Mouse (Mus musculus): ENCODE measurements at regions not wholly inside any gene's neighbourhood (a gene's known extent, or its start where the extent isn't known, plus 50 kb on each side); places are given as distances from the start of the nearest gene placed in this dataset.

DNA sequence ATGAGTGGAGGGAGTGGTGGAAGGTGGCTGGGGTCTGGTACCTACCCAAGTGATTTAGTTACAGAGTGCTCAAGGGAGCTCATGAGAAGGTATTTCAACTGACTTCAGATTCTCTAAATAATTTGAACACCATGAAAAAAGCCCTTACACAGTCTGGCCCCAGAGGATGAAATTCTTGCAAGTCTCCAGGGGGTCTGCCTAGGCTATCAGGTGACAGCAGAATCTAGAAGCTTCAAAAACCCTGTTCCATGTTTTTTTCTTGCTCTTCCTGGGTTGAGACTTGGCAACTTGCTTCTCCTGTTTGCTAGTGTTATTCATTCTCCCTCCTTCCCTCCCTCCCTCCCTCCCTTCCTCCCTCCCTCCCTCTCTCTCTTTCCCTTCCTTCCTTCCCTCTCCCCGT lies 438.4 kb upstream of the Ubash3b start:
- H3K4me3 ChIP-seq (replicated peaks) = no peak overlapping the region
- no peaks in the 10 kb centered on the region for H3K36me3 ChIP-seq (ENCODE audit: control insufficient read depth)
- H3K27me3 ChIP-seq (ENCODE audit: control insufficient read depth) = no peaks in the 10 kb centered on the region
- no peaks in the 10 kb centered on the region for H3K9me3 ChIP-seq (ENCODE audit: control insufficient read depth, low read length)
- H3K4me1 ChIP-seq (ENCODE audit: control insufficient read depth) = no peaks in the 10 kb centered on the region
- TF ChIP-seq GATA1 (IDR thresholded peaks at IDR 0.05; ENCODE audit: low read length) (no peak), TAL1 (IDR thresholded peaks at IDR 0.05; ENCODE audit: low read length) (no peak)

DNA sequence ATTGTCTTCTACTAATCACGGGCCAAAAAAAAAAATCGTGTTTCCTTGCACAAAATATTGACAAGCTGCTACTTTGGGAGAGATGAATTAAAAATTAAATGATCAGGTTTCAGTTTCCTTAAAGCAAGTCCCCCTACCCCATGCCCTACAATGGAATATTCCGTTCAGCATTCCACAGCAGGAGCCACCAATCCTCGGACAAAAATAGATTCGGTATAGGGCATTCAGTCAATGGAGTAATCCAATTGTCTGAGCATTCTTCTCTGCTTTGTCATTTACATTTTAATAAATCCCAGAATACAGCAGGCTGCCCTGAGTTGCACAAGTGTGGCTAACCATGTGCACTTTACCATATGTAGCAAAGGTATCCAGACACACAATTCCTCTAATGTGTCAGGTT lies 434.3 kb upstream of the Ubash3b start:
- TF ChIP-seq GATA1 (IDR thresholded peaks at IDR 0.05; ENCODE audit: low read length) = no peak
- TF ChIP-seq TAL1 (IDR thresholded peaks at IDR 0.05; ENCODE audit: low read length) = no peak
- no peaks in the 10 kb centered on the region for H3K9me3 ChIP-seq (ENCODE audit: control insufficient read depth, low read length)
- H3K36me3 ChIP-seq (ENCODE audit: control insufficient read depth) = no peaks in the 10 kb centered on the region
- no peak overlapping the region for H3K4me3 ChIP-seq (replicated peaks)
- no peaks in the 10 kb centered on the region for H3K4me1 ChIP-seq (ENCODE audit: control insufficient read depth)
- H3K27me3 ChIP-seq (ENCODE audit: control insufficient read depth) = no peaks in the 10 kb centered on the region

- H3K4me3 ChIP-seq (replicated peaks) = no peak overlapping the region
- no peaks in the 10 kb centered on the region for H3K4me1 ChIP-seq (ENCODE audit: control insufficient read depth)
- no peaks in the 10 kb centered on the region for H3K36me3 ChIP-seq (ENCODE audit: control insufficient read depth)
- no peaks in the 10 kb centered on the region for H3K9me3 ChIP-seq (ENCODE audit: control insufficient read depth, low read length)
- TF ChIP-seq TAL1 (IDR thresholded peaks at IDR 0.05; ENCODE audit: low read length) = no peak
- TF ChIP-seq GATA1 (IDR thresholded peaks at IDR 0.05; ENCODE audit: low read length) = no peak
- no peaks in the 10 kb centered on the region for H3K27me3 ChIP-seq (ENCODE audit: control insufficient read depth)
Observed at GRCm38 (mm10) chr9:41593998-41594397, 432.5 kb upstream of the Ubash3b start.

DNA sequence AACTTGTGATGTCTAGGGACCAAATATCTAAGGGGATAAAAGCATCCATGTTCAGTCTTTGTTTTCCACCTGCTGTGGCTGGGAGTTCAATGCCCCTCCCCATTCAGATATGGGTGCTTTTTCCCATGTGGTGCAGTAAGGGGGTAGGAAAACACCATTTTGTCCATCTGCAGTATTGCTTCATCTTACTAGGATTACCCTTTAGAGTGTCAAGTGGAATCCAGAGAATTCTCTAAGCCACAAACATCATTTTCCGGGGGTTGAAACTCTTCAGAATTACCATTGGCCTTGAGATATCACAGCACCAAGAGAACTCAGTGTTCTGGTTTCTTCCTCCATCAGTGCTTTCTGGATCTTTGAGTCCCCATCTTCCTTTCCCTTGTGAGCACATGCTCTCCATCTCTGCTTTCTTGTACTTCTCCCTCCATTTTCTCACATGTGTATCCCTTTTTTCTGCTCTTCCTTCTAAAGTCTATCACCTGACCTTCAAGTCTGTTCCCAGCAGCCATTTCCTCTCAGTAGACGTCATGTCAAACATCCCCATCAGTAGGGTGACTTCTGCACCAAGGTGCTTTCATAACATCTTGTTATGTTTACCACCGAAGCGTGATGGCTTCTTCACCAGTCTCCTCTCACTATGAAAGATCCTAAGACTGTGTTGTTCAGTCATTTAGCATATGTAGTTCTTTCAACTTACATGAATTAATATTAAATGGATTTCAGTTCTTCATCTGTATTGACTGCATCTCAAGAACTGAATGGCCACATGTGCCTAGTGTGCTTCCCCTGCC lies 431.6 kb upstream of the Ubash3b start:
- H3K27me3 ChIP-seq (ENCODE audit: control insufficient read depth) = no peaks in the 10 kb centered on the region
- no peak overlapping the region for H3K4me3 ChIP-seq (replicated peaks)
- TF ChIP-seq GATA1 (IDR thresholded peaks at IDR 0.05; ENCODE audit: low read length) = no peak
- no peak for TF ChIP-seq TAL1 (IDR thresholded peaks at IDR 0.05; ENCODE audit: low read length)
- H3K4me1 ChIP-seq (ENCODE audit: control insufficient read depth) = no peaks in the 10 kb centered on the region
- H3K9me3 ChIP-seq (ENCODE audit: control insufficient read depth, low read length) = no peaks in the 10 kb centered on the region
- no peaks in the 10 kb centered on the region for H3K36me3 ChIP-seq (ENCODE audit: control insufficient read depth)

DNA sequence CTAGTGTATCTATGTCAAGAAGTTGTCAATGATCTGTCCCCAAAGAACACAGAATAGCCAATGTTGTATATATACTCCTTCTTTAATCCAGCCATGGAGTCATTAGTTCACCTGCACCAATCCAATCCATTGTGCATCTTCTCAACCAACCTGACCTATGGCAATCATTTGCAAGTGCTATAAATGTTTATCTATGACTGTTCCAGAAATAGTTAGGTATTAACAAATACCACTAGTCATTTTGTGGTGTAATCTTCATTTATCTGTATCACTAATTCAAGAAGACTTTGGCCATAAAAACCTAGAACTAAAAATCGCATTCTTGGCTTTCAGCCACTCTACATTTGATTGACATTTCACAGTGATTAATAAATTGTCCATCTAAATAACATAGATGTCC lies 430.6 kb upstream of the Ubash3b start:
- Histone ChIP-seq H3K4me1 (ENCODE audit: control insufficient read depth) (no peaks in the 10 kb centered on the region), H3K4me3 (replicated peaks) (no peak overlapping the region), H3K9me3 (ENCODE audit: control insufficient read depth, low read length) (no peaks in the 10 kb centered on the region), H3K27me3 (ENCODE audit: control insufficient read depth) (no peaks in the 10 kb centered on the region), H3K36me3 (ENCODE audit: control insufficient read depth) (no peaks in the 10 kb centered on the region)
- TF ChIP-seq GATA1 (IDR thresholded peaks at IDR 0.05; ENCODE audit: low read length) (no peak), TAL1 (IDR thresholded peaks at IDR 0.05; ENCODE audit: low read length) (no peak)

DNA sequence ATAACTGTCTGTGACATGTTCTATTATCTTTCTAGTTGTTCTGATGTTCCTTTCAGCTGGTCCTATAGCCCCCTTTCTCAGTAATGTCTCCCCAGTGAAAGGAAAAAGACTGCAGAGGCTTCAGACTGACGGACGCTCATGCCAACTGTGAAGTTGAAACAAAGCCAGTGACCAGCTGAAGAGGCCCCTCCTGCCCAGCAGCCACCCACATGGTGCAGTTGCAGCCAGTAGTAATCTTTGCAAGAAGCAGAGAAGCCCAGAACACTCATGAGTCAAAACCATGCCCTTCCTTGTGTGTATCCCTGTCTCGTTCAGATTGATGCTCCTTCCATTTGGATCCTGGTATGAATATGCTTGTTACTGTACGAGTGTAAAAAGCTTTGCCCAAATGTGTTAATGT lies 428.7 kb upstream of the Ubash3b start:
- Histone ChIP-seq H3K4me1 (ENCODE audit: control insufficient read depth) (no peaks in the 10 kb centered on the region), H3K9me3 (ENCODE audit: control insufficient read depth, low read length) (no peaks in the 10 kb centered on the region)
- TF ChIP-seq TAL1 (IDR thresholded peaks at IDR 0.05; ENCODE audit: low read length) (no peak), GATA1 (IDR thresholded peaks at IDR 0.05; ENCODE audit: low read length) (no peak)

DNA sequence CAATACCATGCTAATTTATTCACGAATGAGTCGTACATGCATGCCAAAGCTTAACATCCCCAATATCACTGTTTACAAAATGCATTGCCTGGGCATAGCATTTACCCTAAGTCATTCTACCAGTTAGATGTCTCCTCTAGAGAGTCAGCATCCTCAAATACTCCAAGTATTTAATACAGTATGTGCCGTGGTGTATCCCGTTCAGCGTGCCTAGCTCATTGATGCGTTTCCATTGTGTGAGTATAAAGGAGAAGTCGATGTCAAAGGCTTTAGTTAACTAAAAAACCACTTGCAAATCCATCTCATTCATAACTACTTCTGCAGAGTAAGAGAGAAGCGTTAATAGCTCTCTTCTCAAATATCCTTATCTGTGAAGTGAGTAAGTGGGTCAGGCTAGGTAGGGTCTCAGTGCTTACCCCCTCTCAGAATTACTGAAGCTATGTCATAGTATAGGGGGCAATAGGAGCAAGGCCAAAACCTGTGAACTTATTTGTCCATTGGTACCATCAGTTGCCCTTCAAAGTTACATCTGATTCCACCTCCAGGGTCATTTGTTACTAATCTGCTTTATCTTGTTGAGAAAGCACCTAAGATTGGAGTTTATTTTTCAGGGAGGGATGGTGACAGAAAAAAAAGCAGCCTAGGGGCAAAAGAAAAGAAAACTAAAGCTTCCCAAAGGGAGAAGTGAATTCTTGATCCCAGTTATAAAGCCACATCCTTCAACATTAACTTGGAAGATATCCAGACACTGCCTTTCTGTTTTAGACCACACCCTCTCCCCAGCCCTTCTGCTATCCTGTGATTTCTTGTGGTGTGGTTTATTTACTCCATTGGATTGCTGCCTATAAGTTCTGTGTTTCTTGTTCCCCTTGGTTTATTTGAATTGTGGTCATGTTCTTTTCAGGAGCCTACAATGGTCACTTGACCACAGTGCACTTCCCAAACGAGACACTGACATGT lies 427.2 kb upstream of the Ubash3b start:
- no peaks in the 10 kb centered on the region for H3K27me3 ChIP-seq (ENCODE audit: control insufficient read depth)
- no peak for TF ChIP-seq TAL1 (IDR thresholded peaks at IDR 0.05; ENCODE audit: low read length)
- TF ChIP-seq GATA1 (IDR thresholded peaks at IDR 0.05; ENCODE audit: low read length) = no peak
- no peaks in the 10 kb centered on the region for H3K36me3 ChIP-seq (ENCODE audit: control insufficient read depth)
- H3K9me3 ChIP-seq (ENCODE audit: control insufficient read depth, low read length) = no peaks in the 10 kb centered on the region
- no peak overlapping the region for H3K4me3 ChIP-seq (replicated peaks)
- H3K4me1 ChIP-seq (ENCODE audit: control insufficient read depth) = no peaks in the 10 kb centered on the region

More for the DNA sequence above, 428.7 kb upstream of the Ubash3b start:
- no peaks in the 10 kb centered on the region for H3K36me3 ChIP-seq (ENCODE audit: control insufficient read depth)
- no peaks in the 10 kb centered on the region for H3K27me3 ChIP-seq (ENCODE audit: control insufficient read depth)
- H3K4me3 ChIP-seq (replicated peaks) = no peak overlapping the region

DNA sequence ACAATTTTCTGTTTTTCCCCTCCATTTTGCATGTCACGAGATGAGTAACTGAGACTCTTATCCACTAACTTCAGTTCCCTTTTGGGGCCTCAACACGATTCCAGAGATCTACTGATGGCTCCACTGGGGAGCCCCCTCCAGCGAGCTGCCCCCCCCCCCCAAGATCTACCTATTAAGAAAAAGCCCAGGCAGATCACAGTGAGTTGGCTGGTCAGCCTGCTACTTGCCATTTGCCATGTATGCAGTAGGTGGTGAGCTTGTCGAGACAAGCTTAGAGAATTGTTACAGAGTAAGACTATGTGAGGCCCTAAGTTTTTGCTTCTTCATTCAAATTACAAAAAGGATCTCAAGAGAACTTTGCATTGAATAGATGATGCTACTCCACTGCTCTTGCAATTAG lies 426.3 kb upstream of the Ubash3b start:
- H3K4me1 ChIP-seq (ENCODE audit: control insufficient read depth) = no peaks in the 10 kb centered on the region
- H3K36me3 ChIP-seq (ENCODE audit: control insufficient read depth) = no peaks in the 10 kb centered on the region
- TF ChIP-seq TAL1 (IDR thresholded peaks at IDR 0.05; ENCODE audit: low read length) (no peak), GATA1 (IDR thresholded peaks at IDR 0.05; ENCODE audit: low read length) (no peak)
- H3K27me3 ChIP-seq (ENCODE audit: control insufficient read depth) = no peaks in the 10 kb centered on the region
- no peak overlapping the region for H3K4me3 ChIP-seq (replicated peaks)
- H3K9me3 ChIP-seq (ENCODE audit: control insufficient read depth, low read length) = no peaks in the 10 kb centered on the region

GRCm38 (mm10) chr9:41586966-41587570 lies 425.6 kb upstream of the Ubash3b start:
- Histone ChIP-seq H3K36me3 (ENCODE audit: control insufficient read depth) (no peaks in the 10 kb centered on the region), H3K27me3 (ENCODE audit: control insufficient read depth) (peaks cover 2% of the 10 kb centered on the region; the same call in 1 of the 2 replicates), H3K4me1 (ENCODE audit: control insufficient read depth) (no peaks in the 10 kb centered on the region), H3K9me3 (ENCODE audit: control insufficient read depth, low read length) (no peaks in the 10 kb centered on the region), H3K4me3 (replicated peaks) (no peak overlapping the region)
- no peak for TF ChIP-seq GATA1 (IDR thresholded peaks at IDR 0.05; ENCODE audit: low read length)
- no peak for TF ChIP-seq TAL1 (IDR thresholded peaks at IDR 0.05; ENCODE audit: low read length)
